Comparison of ENCODE assay signal across 8 mouse cellular contexts in genomic region chr1:86524619-86525498, GRCm38 (mm10). TPM values are rescaled to one million over a fixed set of nuclear protein-coding genes. Genes with fewer than 3 reads are reported as not detected.
DNase-seq lines count a peak whose midpoint lies in the region; ATAC-seq and TF ChIP-seq lines count a peak whose summit lies in the region.

No protein-coding gene starts in this region.

- H3K9me3 ChIP-seq in hindbrain, embryonic 10.5 days = no peaks in the 10 kb centered on the region
- no peaks in the 10 kb centered on the region for H3K9me3 ChIP-seq in lung, postnatal 0 days (ENCODE audit: low read length)

- peak overlapping the region; percentile 68 for H3K4me3 ChIP-seq in hindbrain, embryonic 10.5 days
- peak overlapping the region; percentile 97 for H3K4me3 ChIP-seq in lung, postnatal 0 days (ENCODE audit: low read depth, low read length)

- TF ChIP-seq CTCF in lung, postnatal 0 days (IDR thresholded peaks at IDR 0.05) = peak; percentile 94; the same call in 1 of the 2 replicates

- H3K36me3 ChIP-seq in hindbrain, embryonic 10.5 days = peaks cover 25% of the 10 kb centered on the region
- H3K36me3 ChIP-seq in lung, postnatal 0 days (ENCODE audit: insufficient read depth, low read length) = no peaks in the 10 kb centered on the region

- peak overlapping the region; percentile 83 for H3K4me2 ChIP-seq in lung, postnatal 0 days (replicated peaks; ENCODE audit: low read depth, low read length)

- 2% methylated on average over 53 of the region's 53 CpGs for WGBS in hindbrain, embryonic 10.5 days
- 2% methylated on average over 53 of the region's 53 CpGs for WGBS in lung, postnatal 0 days

- H3K27me3 ChIP-seq in hindbrain, embryonic 10.5 days (ENCODE audit: insufficient read depth, poor library complexity, severe bottlenecking) = no peaks in the 10 kb centered on the region
- no peaks in the 10 kb centered on the region for H3K27me3 ChIP-seq in lung, postnatal 0 days (replicated peaks; ENCODE audit: insufficient read depth, low read length)

- H3K4me1 ChIP-seq in hindbrain, embryonic 10.5 days (replicated peaks) = peaks cover 52% of the 10 kb centered on the region
- peaks cover 7% of the 10 kb centered on the region for H3K4me1 ChIP-seq in lung, postnatal 0 days (ENCODE audit: insufficient read depth, low read depth, low read length)

- H3K9ac ChIP-seq in lung, postnatal 0 days (replicated peaks; ENCODE audit: low read depth) = peak overlapping the region; percentile 86

- H3K27ac ChIP-seq in hindbrain, embryonic 10.5 days = peak overlapping the region; percentile 99
- H3K27ac ChIP-seq in lung, postnatal 0 days (ENCODE audit: low read length) = peak overlapping the region; percentile 100

- peak; percentile 53 for ATAC-seq in frontal cortex, adult (ENCODE audit: low TSS enrichment)
- peak; percentile 73 for ATAC-seq in lung, postnatal 0 days

- no peak for TF ChIP-seq EP300 in lung, postnatal 0 days (IDR thresholded peaks at IDR 0.05)

- DNase-seq in MN1 (ENCODE audit: low spot score) = peak; percentile 100
- peak; percentile 100 for DNase-seq in cerebellum, adult 9-10 months
- peak; percentile 99 for DNase-seq in hindbrain, embryonic 10.5 days (ENCODE audit: low spot score)
- peak; percentile 99 for DNase-seq in layer of hippocampus, adult 9-11 months
- DNase-seq in lung, postnatal 0 days (ENCODE audit: low spot score) = peak; percentile 99
- DNase-seq in ovary, postnatal 36 days (ENCODE audit: low spot score) = peak; percentile 99
- peak; percentile 99 for DNase-seq in thymus, postnatal 25 days

RNA-seq across cellular contexts. Expression of gene Ptma, which starts 1.7 kb away (rescaled TPM):
- polyA plus RNA-seq in hindbrain, embryonic 10.5 days (2016; fragmentation: Nextera tagmentation; extraction: Ambion mirVana) = 2,611 and 3,050 TPM in 2 replicates
- 1,264 and 1,361 TPM in 2 replicates for polyA plus RNA-seq in lung, postnatal 0 days (2015; fragmentation: Nextera tagmentation; extraction: Ambion mirVana)

RNA-seq across cellular contexts. Expression of gene Pde6d, which starts 57.6 kb away (rescaled TPM):
- 75.1 and 87.1 TPM in 2 replicates for polyA plus RNA-seq in hindbrain, embryonic 10.5 days (2016; fragmentation: Nextera tagmentation; extraction: Ambion mirVana)
- 43.4 and 50.4 TPM in 2 replicates for polyA plus RNA-seq in lung, postnatal 0 days (2015; fragmentation: Nextera tagmentation; extraction: Ambion mirVana)

RNA-seq across cellular contexts. Expression of gene Cops7b, which starts 57.8 kb away (rescaled TPM):
- 76.2 and 82.4 TPM in 2 replicates for polyA plus RNA-seq in hindbrain, embryonic 10.5 days (2016; fragmentation: Nextera tagmentation; extraction: Ambion mirVana)
- polyA plus RNA-seq in lung, postnatal 0 days (2015; fragmentation: Nextera tagmentation; extraction: Ambion mirVana) = 18.0 and 19.3 TPM in 2 replicates

Comparison
In these comparisons a context has a peak if more than half of its experiments do, and no peak if none do; other contexts are left out.
1. Peak in every context shown above with its lines: DNase-seq, ATAC-seq, H3K4me3 ChIP-seq and H3K27ac ChIP-seq.